Mouse (Mus musculus): ENCODE data around the gene Wfdc6a. TPM values are rescaled to one million over a fixed set of nuclear protein-coding genes. Genes with fewer than 3 reads are reported as not detected.
"Not testable (repeated sequence)": the region's sequence is repeated elsewhere in the genome, so short reads cannot be mapped to it uniquely, and the experiment has no call there.

The Wfdc6a gene
- not detected in 2 replicates for polyA plus RNA-seq (2015; fragmentation: Nextera tagmentation; extraction: Ambion mirVana)

GRCm38 (mm10) chr2:164585025-164585725 is at the start of gene Wfdc6a:
Wfdc6a (minus strand) TSS chr2:164585447.
- 55% methylated on average over 13 of the region's 13 CpGs for WGBS
- not testable (repeated sequence) for ATAC-seq; H3K4me2 ChIP-seq (replicated peaks); H3K4me1 ChIP-seq (replicated peaks); H3K4me3 ChIP-seq (replicated peaks); H3K27ac ChIP-seq; H3K9me3 ChIP-seq; H3K27me3 ChIP-seq; H3K36me3 ChIP-seq
- H3K9ac ChIP-seq (replicated peaks) = 0 out of 2 replicates have a peak within 1 kb of the TSS, but pooled peaks have one; percentile 3

- WGBS = 84% methylated on average over 4 of the region's 4 CpGs
- no peak for ATAC-seq
- Histone ChIP-seq H3K27ac (no peak overlapping the region), H3K9me3 (no peaks in the 10 kb centered on the region), H3K4me2 (replicated peaks) (no peak overlapping the region), H3K4me3 (replicated peaks) (no peak overlapping the region), H3K27me3 (no peaks in the 10 kb centered on the region), H3K9ac (replicated peaks) (no peak overlapping the region), H3K36me3 (no peaks in the 10 kb centered on the region), H3K4me1 (replicated peaks) (no peaks in the 10 kb centered on the region)
These were observed 36.5 kb upstream of the Wfdc6a start for GRCm38 (mm10) chr2:164621775-164622174.

- no peaks in the 10 kb centered on the region for H3K27me3 ChIP-seq
- no peak overlapping the region for H3K27ac ChIP-seq
- 79% methylated on average over 5 of the region's 5 CpGs for WGBS
- no peaks in the 10 kb centered on the region for H3K9me3 ChIP-seq
- no peaks in the 10 kb centered on the region for H3K4me1 ChIP-seq (replicated peaks)
- H3K36me3 ChIP-seq = no peaks in the 10 kb centered on the region
- H3K4me2 ChIP-seq (replicated peaks) = no peak overlapping the region
- no peak for ATAC-seq
- H3K4me3 ChIP-seq (replicated peaks) = no peak overlapping the region
- H3K9ac ChIP-seq (replicated peaks) = no peak overlapping the region
These were observed 33.8 kb upstream of the Wfdc6a start for GRCm38 (mm10) chr2:164619050-164619449.

GRCm38 (mm10) chr2:164615386-164615785 is 30.1 kb upstream of the Wfdc6a start:
- Histone ChIP-seq H3K4me2 (replicated peaks) (no peak overlapping the region), H3K27ac (no peak overlapping the region), H3K9me3 (no peaks in the 10 kb centered on the region), H3K36me3 (no peaks in the 10 kb centered on the region), H3K27me3 (no peaks in the 10 kb centered on the region), H3K9ac (replicated peaks) (no peak overlapping the region), H3K4me1 (replicated peaks) (no peaks in the 10 kb centered on the region), H3K4me3 (replicated peaks) (no peak overlapping the region)
- no peak for ATAC-seq
- WGBS = 90% methylated on average over 3 of the region's 3 CpGs

- H3K36me3 ChIP-seq; H3K4me2 ChIP-seq (replicated peaks); H3K27ac ChIP-seq; H3K4me1 ChIP-seq (replicated peaks); H3K9ac ChIP-seq (replicated peaks); H3K4me3 ChIP-seq (replicated peaks); H3K9me3 ChIP-seq; ATAC-seq; H3K27me3 ChIP-seq: not testable (repeated sequence)
- 52% methylated on average over 8 of the region's 8 CpGs for WGBS
These were observed 28.2 kb upstream of the Wfdc6a start, which contains the start of the genes Wfdc6b and Wfdc8 for GRCm38 (mm10) chr2:164613471-164613870. Wfdc6b (plus strand) TSS chr2:164613522. Wfdc8 (minus strand) TSS chr2:164613626.

- WGBS = 85% methylated on average over 6 of the region's 6 CpGs
- no peaks in the 10 kb centered on the region for H3K4me1 ChIP-seq (replicated peaks)
- H3K4me3 ChIP-seq (replicated peaks) = no peak overlapping the region
- H3K9ac ChIP-seq (replicated peaks) = no peak overlapping the region
- H3K27ac ChIP-seq = no peak overlapping the region
- H3K36me3 ChIP-seq = no peaks in the 10 kb centered on the region
- no peaks in the 10 kb centered on the region for H3K27me3 ChIP-seq
- H3K4me2 ChIP-seq (replicated peaks) = no peak overlapping the region
- no peak for ATAC-seq
- no peaks in the 10 kb centered on the region for H3K9me3 ChIP-seq
These were observed 23.5 kb upstream of the Wfdc6a start for GRCm38 (mm10) chr2:164608781-164609180.

- Histone ChIP-seq H3K9me3 (no peaks in the 10 kb centered on the region; the same call in 1 of the 2 replicates), H3K9ac (replicated peaks) (no peak overlapping the region), H3K4me1 (replicated peaks) (no peaks in the 10 kb centered on the region), H3K27ac (no peak overlapping the region), H3K27me3 (no peaks in the 10 kb centered on the region), H3K36me3 (no peaks in the 10 kb centered on the region), H3K4me3 (replicated peaks) (no peak overlapping the region), H3K4me2 (replicated peaks) (no peak overlapping the region)
- WGBS = 94% methylated on average over 8 of the region's 8 CpGs
- ATAC-seq = no peak
These were observed 19.2 kb upstream of the Wfdc6a start for GRCm38 (mm10) chr2:164604411-164604810.

- Histone ChIP-seq H3K9ac (replicated peaks) (no peak overlapping the region), H3K9me3 (no peaks in the 10 kb centered on the region; the same call in 1 of the 2 replicates), H3K4me1 (replicated peaks) (no peaks in the 10 kb centered on the region), H3K27me3 (no peaks in the 10 kb centered on the region), H3K4me2 (replicated peaks) (no peak overlapping the region), H3K4me3 (replicated peaks) (no peak overlapping the region), H3K36me3 (no peaks in the 10 kb centered on the region), H3K27ac (no peak overlapping the region)
- no peak for ATAC-seq
- 94% methylated on average over 3 of the region's 3 CpGs for WGBS
These were observed 18.2 kb upstream of the Wfdc6a start for GRCm38 (mm10) chr2:164603482-164603881.

- H3K4me1 ChIP-seq (replicated peaks) = no peaks in the 10 kb centered on the region
- no peaks in the 10 kb centered on the region; the same call in 1 of the 2 replicates for H3K9me3 ChIP-seq
- H3K27me3 ChIP-seq = no peaks in the 10 kb centered on the region
- H3K4me3 ChIP-seq (replicated peaks) = no peak overlapping the region
- ATAC-seq = no peak
- H3K27ac ChIP-seq = no peak overlapping the region
- WGBS = 70% methylated on average over 3 of the region's 3 CpGs
- no peak overlapping the region for H3K9ac ChIP-seq (replicated peaks)
- no peak overlapping the region for H3K4me2 ChIP-seq (replicated peaks)
- no peaks in the 10 kb centered on the region for H3K36me3 ChIP-seq
These were observed 14.9 kb upstream of the Wfdc6a start for GRCm38 (mm10) chr2:164600179-164600578.

GRCm38 (mm10) chr2:164593494-164593893 is 8.2 kb upstream of the Wfdc6a start, which contains the start of gene Eppin:
Eppin (minus strand) TSS chr2:164593594.
- no peak within 1 kb of the TSS for H3K4me3 ChIP-seq (replicated peaks)
- H3K27me3 ChIP-seq = no peaks in the 10 kb centered on the region
- H3K9ac ChIP-seq (replicated peaks) = no peak within 1 kb of the TSS
- no peak within 1 kb of the TSS for H3K27ac ChIP-seq
- H3K4me1 ChIP-seq (replicated peaks) = no peaks in the 10 kb centered on the region
- H3K9me3 ChIP-seq = no peaks in the 10 kb centered on the region
- WGBS = 77% methylated on average over 4 of the region's 4 CpGs
- ATAC-seq = no peak
- H3K4me2 ChIP-seq (replicated peaks) = no peak within 1 kb of the TSS
- no peaks in the 10 kb centered on the region for H3K36me3 ChIP-seq

GRCm38 (mm10) chr2:164592014-164592413 is 6.8 kb upstream of the Wfdc6a start:
- no peaks in the 10 kb centered on the region for H3K4me1 ChIP-seq (replicated peaks)
- WGBS = 12% methylated on average over 4 of the region's 4 CpGs
- no peak overlapping the region for H3K4me2 ChIP-seq (replicated peaks)
- no peaks in the 10 kb centered on the region for H3K36me3 ChIP-seq
- H3K4me3 ChIP-seq (replicated peaks) = no peak overlapping the region
- H3K27ac ChIP-seq = no peak overlapping the region
- no peak overlapping the region for H3K9ac ChIP-seq (replicated peaks)
- peak; percentile 65 for ATAC-seq
- no peaks in the 10 kb centered on the region for H3K27me3 ChIP-seq
- H3K9me3 ChIP-seq = no peaks in the 10 kb centered on the region

- not testable (repeated sequence) for H3K4me1 ChIP-seq (replicated peaks); H3K27ac ChIP-seq; H3K36me3 ChIP-seq; H3K9ac ChIP-seq (replicated peaks); ATAC-seq; H3K27me3 ChIP-seq; H3K4me3 ChIP-seq (replicated peaks); H3K9me3 ChIP-seq; H3K4me2 ChIP-seq (replicated peaks)
- 84% methylated on average over 6 of the region's 6 CpGs for WGBS
These were observed 11.9 kb downstream of the Wfdc6a start, which contains the start of gene Spint3 for GRCm38 (mm10) chr2:164573359-164573758. Spint3 (minus strand) TSS chr2:164573459.
